Mouse (Mus musculus) lung, adult 2 months (tissue): ENCODE results near the gene Wasf2. TPM values are rescaled to one million over a fixed set of nuclear protein-coding genes. Genes with fewer than 3 reads are reported as not detected.

Experiments
- DNase-seq: peaks from one replicate; pipeline ENCODE4 v3.0.0; 2022
- H3K4me1 ChIP-seq: fragments of 200-500 bp; 2 replicates; pipeline ENCODE4 v1.6.1; 2011; ENCODE audit warnings: low read length; ENCODE audit not compliant: control insufficient read depth, insufficient read depth
- H3K4me3 ChIP-seq: fragments of 200-500 bp; replicated peaks from 2 replicates; pipeline ENCODE3; 2011; ENCODE audit warnings: low read depth, mild to moderate bottlenecking, control low read depth, low read length; ENCODE audit errors: extremely low read depth
- CTCF ChIP-seq: fragments of 200-500 bp; IDR thresholded peaks from 2 replicates; pipeline ENCODE4 v1.5.1; 2011; ENCODE audit warnings: mild to moderate bottlenecking, low read length, control low read depth; ENCODE audit not compliant: insufficient read depth
- POLR2A ChIP-seq: fragments of 200-500 bp; IDR thresholded peaks from 2 replicates; pipeline ENCODE4 v1.6.1; 2011; ENCODE audit warnings: low read depth, mild to moderate bottlenecking, control low read depth, low read length, borderline replicate concordance; ENCODE audit errors: extremely low read depth
- WGBS: fragments of 180-500 bp; shearing (Covaris S2); methylation state at CpG from one replicate; pipeline ENCODE4 v1.1.7; 2018; 5-methylcytosine and 5-hydroxymethylcytosine counted together
- polyA plus RNA-seq: library from polyadenylated mRNA; depleted of rRNA; stranded (reverse); fragments of >200 nt; gene quantifications from 2 replicates; pipeline ENCODE4 v1.2.3, GENCODE M21; 2012

Gene Wasf2
- polyA plus RNA-seq, 1 experiment = 109 TPM

- no peak for DNase-seq
- Histone ChIP-seq H3K4me3 (no peak overlapping the region), H3K4me1 (no peaks in the 10 kb centered on the region)
- TF ChIP-seq POLR2A (no peak), CTCF (no peak)
- WGBS = 53% methylated on average over 5 of the region's 5 CpGs
These were observed 104.5 kb downstream of the Wasf2 start for GRCm38 (mm10) chr4:133234771-133235170.

- Histone ChIP-seq H3K4me3 (no peak overlapping the region), H3K4me1 (no peaks in the 10 kb centered on the region)
- TF ChIP-seq POLR2A (no peak), CTCF (no peak)
- DNase-seq = no peak
- WGBS = 79% methylated on average over 5 of the region's 5 CpGs
These were observed 105.1 kb downstream of the Wasf2 start for GRCm38 (mm10) chr4:133235415-133235814.

- no peak for DNase-seq
- peaks cover 4% of the 10 kb centered on the region for H3K4me1 ChIP-seq
- 47% methylated on average over 4 of the region's 4 CpGs for WGBS
- H3K4me3 ChIP-seq = no peak overlapping the region
- no peak for TF ChIP-seq CTCF
- TF ChIP-seq POLR2A = no peak
These were observed 107.6 kb downstream of the Wasf2 start for GRCm38 (mm10) chr4:133237911-133238310.

GRCm38 (mm10) chr4:133240490-133240921 lies 110.2 kb downstream of the Wasf2 start, which contains the start of gene Map3k6:
TSS of gene Map3k6 (plus strand) at chr4:133240818.
- peak; percentile 82 for DNase-seq
- TF ChIP-seq CTCF (no peak), POLR2A (peak; percentile 99)
- WGBS = 4% methylated on average over 16 of the region's 16 CpGs
- peaks cover 6% of the 10 kb centered on the region for H3K4me1 ChIP-seq
- peak within 1 kb of the TSS; percentile 85 for H3K4me3 ChIP-seq

GRCm38 (mm10) chr4:133240934-133241908 lies 110.9 kb downstream of the Wasf2 start:
- peaks cover 6% of the 10 kb centered on the region for H3K4me1 ChIP-seq
- peak; percentile 99 for TF ChIP-seq POLR2A
- no peak for TF ChIP-seq CTCF
- H3K4me3 ChIP-seq = peak overlapping the region; percentile 85
- WGBS = under 1% methylated on average over 78 of the region's 78 CpGs
- DNase-seq = peak; percentile 91

- Histone ChIP-seq H3K4me1 (peaks cover 8% of the 10 kb centered on the region), H3K4me3 (peak overlapping the region; percentile 52)
- no peak for TF ChIP-seq CTCF
- TF ChIP-seq POLR2A = no peak
- WGBS = 18% methylated on average over 11 of the region's 11 CpGs
- DNase-seq = no peak
These were observed 111.6 kb downstream of the Wasf2 start for GRCm38 (mm10) chr4:133241910-133242309.

GRCm38 (mm10) chr4:133242710-133243109 lies 112.4 kb downstream of the Wasf2 start:
- no peak for TF ChIP-seq POLR2A
- TF ChIP-seq CTCF = no peak
- WGBS = 71% methylated on average over 9 of the region's 9 CpGs
- Histone ChIP-seq H3K4me1 (peaks cover 11% of the 10 kb centered on the region), H3K4me3 (no peak overlapping the region)
- DNase-seq = no peak

GRCm38 (mm10) chr4:133243538-133243937 lies 113.2 kb downstream of the Wasf2 start:
- 34% methylated on average over 13 of the region's 13 CpGs for WGBS

GRCm38 (mm10) chr4:133244289-133244688 lies 114.0 kb downstream of the Wasf2 start:
- TF ChIP-seq POLR2A (no peak), CTCF (no peak)
- 69% methylated on average over 1 of the region's 1 CpGs for WGBS
- H3K4me1 ChIP-seq = peaks cover 11% of the 10 kb centered on the region
- H3K4me3 ChIP-seq = no peak overlapping the region
- no peak for DNase-seq

More at GRCm38 (mm10) chr4:133243538-133243937, 113.2 kb downstream of the Wasf2 start:
- TF ChIP-seq POLR2A = no peak
- TF ChIP-seq CTCF = no peak
- no peak for DNase-seq
- Histone ChIP-seq H3K4me3 (no peak overlapping the region), H3K4me1 (peaks cover 11% of the 10 kb centered on the region)

- WGBS = 38% methylated on average over 15 of the region's 15 CpGs
- TF ChIP-seq POLR2A (no peak), CTCF (no peak)
- DNase-seq = no peak
- H3K4me3 ChIP-seq = no peak overlapping the region
- H3K4me1 ChIP-seq = peaks cover 11% of the 10 kb centered on the region
These were observed 116.8 kb downstream of the Wasf2 start for GRCm38 (mm10) chr4:133247072-133247471.
